Mouse (Mus musculus) retina, postnatal 7 days (tissue): Measurements from ENCODE around the gene Prdm2.

Experiments used
- DNase-seq: peaks from one replicate; pipeline ENCODE4 v3.0.0-alpha.2; 2012; ENCODE audit warnings: low read depth, low spot score

Prdm2 gene

DNA sequence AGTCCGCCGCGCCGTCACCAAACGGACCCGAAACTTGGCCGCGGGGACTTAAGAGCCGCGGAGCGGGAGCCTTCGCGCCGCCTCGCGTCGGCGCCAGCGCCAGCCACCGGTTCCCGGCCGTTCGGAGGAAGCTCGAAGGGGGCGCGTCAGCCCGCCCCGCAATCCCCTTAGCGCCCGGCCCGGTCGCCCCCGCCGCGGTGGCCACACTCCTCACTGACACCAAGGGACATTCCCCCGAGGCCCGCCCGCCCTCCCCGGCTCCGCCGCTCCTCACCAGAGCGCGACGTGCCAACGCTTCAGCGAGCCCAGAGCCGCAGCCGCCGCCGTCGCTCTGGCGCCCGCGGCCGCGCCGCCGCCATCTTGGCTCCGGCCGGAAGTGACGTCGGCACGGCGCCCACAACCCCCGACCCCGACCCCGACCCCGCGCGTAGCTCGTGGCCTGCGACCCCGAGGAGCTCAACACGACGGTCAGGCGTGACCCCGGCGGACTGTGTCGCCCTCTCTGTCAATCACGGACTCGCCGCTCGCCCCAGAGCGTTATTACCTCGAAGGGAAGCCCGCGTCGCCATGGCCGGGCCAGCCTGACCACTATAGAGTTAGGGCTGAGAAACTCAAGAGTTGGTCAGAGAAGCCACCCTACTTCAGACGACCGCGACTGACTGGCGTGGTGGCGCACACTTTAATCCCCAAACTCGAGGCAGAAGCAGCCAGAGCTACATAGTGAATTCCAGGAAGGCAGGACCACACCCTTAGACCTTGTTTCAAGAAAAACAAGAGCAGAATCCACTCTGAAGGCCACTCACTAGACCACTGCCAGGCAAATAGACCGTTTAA, at the start of gene Prdm2:
TSS of gene Prdm2 (minus strand) at position 655 of the 834 bp plus-strand sequence.
- DNase-seq: peak; percentile 59

DNA sequence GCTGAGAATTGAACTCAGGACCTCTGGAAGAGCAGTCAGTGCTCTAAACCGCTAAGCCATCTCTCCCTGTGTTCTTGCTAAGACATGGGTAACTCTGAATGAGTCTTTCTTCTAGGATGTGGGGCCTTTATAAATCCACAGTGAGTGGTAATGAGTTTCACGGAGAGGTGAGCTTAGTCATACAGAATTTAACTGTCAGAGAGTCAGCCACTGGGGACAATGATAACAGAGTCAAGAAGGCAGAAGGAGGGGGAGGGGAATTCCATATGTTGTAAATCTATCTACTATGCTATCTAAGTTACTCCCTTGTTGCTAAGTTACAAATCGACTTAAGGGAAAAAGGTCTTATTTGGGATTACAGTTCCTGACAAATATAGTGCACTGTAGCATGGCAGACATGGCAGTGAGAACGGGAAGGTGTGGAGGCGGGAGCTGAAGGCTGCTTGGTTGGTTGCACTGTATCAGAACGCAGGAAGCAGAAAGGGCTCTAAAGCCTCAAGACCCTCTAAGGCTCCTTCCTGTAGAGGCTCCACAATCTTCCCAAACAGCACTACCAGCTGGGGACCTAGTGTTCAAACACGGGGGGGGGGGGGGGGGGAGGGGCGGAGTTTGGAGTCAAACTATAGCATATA, 47.0 kb upstream of the Prdm2 start:
- no peak for DNase-seq

- DNase-seq: no peak
Measured at GRCm38 (mm10) chr4:143258517-143258916, 45.7 kb upstream of the Prdm2 start.

- no peak for DNase-seq
Measured at GRCm38 (mm10) chr4:143257971-143258370, 45.2 kb upstream of the Prdm2 start.

DNA sequence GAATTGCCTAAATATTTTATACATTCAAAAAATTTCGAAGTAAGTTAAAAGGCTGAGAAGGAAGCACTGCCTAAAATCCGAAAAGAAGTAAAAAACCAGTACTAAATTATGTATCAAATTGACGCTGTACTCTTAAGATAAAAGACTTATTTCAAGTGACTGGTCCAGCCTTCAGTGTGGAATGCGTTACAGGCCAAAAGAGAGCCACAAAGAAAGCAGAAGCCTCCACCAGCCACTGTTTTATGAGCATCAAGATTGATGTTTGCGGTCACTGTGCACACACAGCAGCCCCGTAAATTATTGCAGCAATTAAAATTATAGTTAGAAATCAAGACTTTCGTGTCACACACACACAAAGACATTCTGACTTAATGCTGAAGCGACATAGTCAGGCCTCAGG, 42.7 kb upstream of the Prdm2 start:
- no peak for DNase-seq

DNA sequence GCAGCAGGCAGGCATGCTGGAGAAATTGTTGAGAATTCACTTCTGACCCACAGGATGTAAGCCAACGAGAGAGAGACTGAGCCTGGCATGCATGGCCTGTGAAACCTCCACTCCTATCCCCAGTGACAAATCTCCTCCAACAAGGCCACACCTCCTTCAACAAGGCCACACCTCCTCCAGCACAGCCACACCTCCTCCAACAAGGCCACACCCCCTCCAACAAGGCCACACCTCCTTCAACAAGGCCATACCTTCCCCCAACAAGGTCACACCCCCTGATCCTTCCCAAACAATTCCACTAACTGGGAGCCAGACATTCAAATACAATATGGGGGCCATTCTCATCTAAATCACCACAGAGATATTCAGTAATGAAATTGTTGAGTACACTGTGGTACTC, 40.6 kb upstream of the Prdm2 start:
- DNase-seq: no peak

- DNase-seq: no peak
Measured at GRCm38 (mm10) chr4:143248050-143248449, 35.3 kb upstream of the Prdm2 start.

- DNase-seq: no peak
Measured at GRCm38 (mm10) chr4:143241294-143241693, 28.5 kb upstream of the Prdm2 start.

GRCm38 (mm10) chr4:143239615-143240201, 26.9 kb upstream of the Prdm2 start:
- DNase-seq: no peak

GRCm38 (mm10) chr4:143239117-143239516, 26.3 kb upstream of the Prdm2 start:
- DNase-seq: no peak

DNA sequence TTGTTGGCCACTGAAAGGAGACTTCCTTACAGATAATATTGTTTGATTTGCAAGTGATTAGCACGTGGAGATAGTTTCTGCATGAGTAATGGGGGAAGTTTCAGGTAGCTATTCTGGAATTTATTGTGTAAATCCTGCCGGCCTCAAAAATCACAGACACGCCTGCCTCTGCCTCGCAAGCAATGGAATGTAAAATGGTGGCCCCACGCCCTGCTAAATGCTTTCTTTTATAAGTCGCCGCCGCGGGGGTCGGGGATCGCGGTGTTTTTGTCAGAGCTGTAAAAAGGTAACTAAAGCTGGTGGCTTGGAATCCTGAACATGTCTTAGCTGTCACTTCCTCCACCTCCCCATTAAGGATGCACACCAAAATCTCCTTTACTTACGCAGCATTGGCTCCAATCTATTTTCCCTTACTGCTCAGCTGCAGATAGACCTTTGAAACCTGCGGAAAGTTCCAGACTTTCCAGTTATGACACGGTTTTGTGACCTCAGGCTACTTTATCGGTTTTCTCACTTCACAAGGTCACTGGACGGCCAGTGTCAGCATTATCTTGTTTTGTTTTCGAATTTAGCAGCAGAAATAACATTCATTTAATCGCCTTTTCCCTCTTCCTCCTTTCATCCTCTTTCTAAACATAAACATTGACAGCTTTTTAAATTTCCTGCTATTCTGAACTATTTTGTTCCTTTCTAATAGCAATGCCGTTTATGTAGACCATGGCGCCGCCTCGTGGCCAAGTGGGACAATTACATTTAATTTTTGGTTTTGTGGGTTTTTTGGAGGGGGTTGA, 25.6 kb upstream of the Prdm2 start:
- peak; percentile 8 for DNase-seq

DNA sequence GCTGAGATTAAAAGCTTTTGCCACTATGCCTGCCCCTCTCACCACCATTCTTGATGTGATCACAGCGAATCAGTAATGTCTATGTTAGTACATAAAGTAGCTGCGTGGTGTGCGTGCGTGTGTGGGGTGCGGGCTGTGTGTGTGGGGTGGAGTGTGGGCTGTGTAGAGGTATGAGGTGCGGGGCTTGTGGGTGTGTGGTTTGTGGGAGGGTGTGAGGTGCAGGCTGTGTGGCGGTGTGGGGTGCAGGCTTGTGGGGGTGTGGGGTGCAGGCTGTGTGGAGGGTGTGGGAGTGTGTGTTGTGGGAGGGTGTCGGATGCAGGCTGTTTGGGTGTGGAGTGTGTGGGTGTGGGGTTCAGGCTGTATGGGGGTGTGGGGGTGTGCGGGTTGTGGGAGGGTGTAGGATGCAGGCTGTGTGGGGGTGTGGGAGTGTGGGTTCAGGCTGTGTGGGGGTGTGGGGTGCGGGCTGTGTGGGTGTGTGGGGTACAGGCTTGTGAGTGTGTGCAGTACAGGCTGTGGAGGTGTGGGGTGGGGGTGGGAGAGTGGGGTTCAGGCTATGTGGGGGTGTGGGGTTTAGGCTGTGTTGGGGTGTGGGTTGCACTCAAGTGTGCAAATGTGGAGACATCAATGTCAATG, 19.1 kb upstream of the Prdm2 start:
- no peak for DNase-seq

GRCm38 (mm10) chr4:143231110-143231509, 18.3 kb upstream of the Prdm2 start:
- no peak for DNase-seq

GRCm38 (mm10) chr4:143227976-143228375, 15.2 kb upstream of the Prdm2 start:
- no peak for DNase-seq

GRCm38 (mm10) chr4:143225886-143226285, 13.1 kb upstream of the Prdm2 start:
- no peak for DNase-seq

- DNase-seq: no peak
Measured at GRCm38 (mm10) chr4:143219316-143219751, 6.5 kb upstream of the Prdm2 start.

DNA sequence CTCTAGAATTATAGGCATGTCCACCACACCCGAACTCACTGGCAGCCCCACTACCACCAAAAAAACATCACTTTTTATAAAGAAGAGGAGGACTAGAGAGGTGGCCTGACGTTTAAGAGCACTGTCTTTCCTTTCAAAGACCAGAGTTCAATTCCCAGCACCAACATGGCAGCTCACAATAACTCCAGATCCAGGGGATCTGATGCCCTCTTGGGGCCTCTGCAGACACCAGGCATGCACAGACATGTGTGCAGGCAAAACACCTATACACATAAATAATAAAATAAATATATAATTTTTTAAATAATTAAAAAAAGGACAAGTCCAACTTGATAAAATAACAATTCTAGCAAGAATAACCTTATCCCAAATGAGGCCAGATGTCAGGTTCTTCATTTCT, 6.1 kb upstream of the Prdm2 start:
- DNase-seq: no peak

- DNase-seq: no peak
Measured at GRCm38 (mm10) chr4:143217189-143217588, 4.4 kb upstream of the Prdm2 start.

DNA sequence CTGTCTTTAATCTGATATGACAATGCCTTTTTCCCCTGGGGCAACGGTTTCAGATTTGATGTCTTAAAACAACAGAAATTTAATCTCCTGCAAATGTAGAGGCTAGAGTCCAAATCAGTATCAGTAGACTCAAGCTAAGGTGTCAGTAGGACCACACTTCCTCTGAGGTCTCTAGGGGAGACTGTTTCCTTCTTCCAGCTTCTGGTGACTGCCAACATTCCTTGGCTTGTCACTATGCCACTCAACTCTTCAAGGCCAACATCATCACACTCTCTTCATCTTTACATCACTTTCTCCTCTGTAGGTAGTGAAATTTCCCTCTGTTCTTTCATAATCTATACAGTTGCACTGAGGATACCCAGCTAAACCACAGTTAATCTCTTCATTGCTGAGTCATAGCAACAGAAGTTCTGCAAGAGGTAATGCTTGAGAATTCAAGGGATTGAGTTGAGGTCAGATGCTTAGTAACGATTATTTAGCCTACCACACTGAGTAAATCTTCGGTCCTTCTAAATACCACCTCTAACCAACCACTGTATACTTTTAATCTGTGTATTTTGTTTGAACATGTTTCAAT, 1.5 kb upstream of the Prdm2 start:
- DNase-seq: no peak

- no peak for DNase-seq
Measured at GRCm38 (mm10) chr4:143213571-143213970, 776 bp upstream of the Prdm2 start.

GRCm38 (mm10) chr4:143213175-143213479, 332 bp upstream of the Prdm2 start:
- no peak for DNase-seq
